Mouse (Mus musculus) left cerebral cortex, postnatal 36 days (tissue): ENCODE measurements around the gene Spata2. TPM values are rescaled to one million over a fixed set of nuclear protein-coding genes. Genes with fewer than 3 reads are reported as not detected.

Experiments
- total RNA-seq, 2 experiments: library from RNA; stranded (reverse); gene quantifications; 2 replicates each; pipeline ENCODE4 v1.2.3; 2021

Spata2 gene
- total RNA-seq, 2 experiments from 2014 or later, result 73.6 to 79.8 TPM

Other genes starting within 250 kb of the Spata2 start
- 10 to 100 TPM; 47.9 to 54.0 TPM for gene B4galt5, start 143.7 kb downstream of the Spata2 start, total RNA-seq
- gene Slc9a8, start 71.2 kb downstream of the Spata2 start, total RNA-seq, result 10 to 100 TPM; 25.6 to 35.4 TPM
- gene Rnf114, start 242 bp downstream of the Spata2 start, total RNA-seq, result 10 to 100 TPM; 55.1 to 60.7 TPM
- gene Snai1, start 45.3 kb upstream of the Spata2 start, total RNA-seq, result under 1 TPM; 0.52 to 0.88 TPM
- gene Ube2v1, start 139.2 kb upstream of the Spata2 start, total RNA-seq, result 100 to 1,000 TPM; 246 to 259 TPM
- 10 to 100 TPM; 42.3 to 46.8 TPM for gene Gm20431, start 168.6 kb upstream of the Spata2 start, total RNA-seq
- 10 to 100 TPM; 12.9 to 18.8 TPM for gene Cebpb, start 196.0 kb upstream of the Spata2 start, total RNA-seq
- gene Tmem189, start 196.9 kb upstream of the Spata2 start, total RNA-seq, result 10 to 100 TPM; 45.2 to 48.3 TPM